Mouse (Mus musculus) cerebellum, postnatal 36 days (tissue): Measurements from ENCODE around the gene Gm14459.
"Not testable (repeated sequence)": the region's sequence is repeated elsewhere in the genome, so short reads cannot be mapped to it uniquely, and the experiment has no call there.

Experiments
- DNase-seq, 2 experiments: peaks; one replicate each; pipeline ENCODE4 v3.0.0; 2021 to 2022; ENCODE audit warnings: mixed read lengths in 2 of 2

Gm14459 gene

DNA sequence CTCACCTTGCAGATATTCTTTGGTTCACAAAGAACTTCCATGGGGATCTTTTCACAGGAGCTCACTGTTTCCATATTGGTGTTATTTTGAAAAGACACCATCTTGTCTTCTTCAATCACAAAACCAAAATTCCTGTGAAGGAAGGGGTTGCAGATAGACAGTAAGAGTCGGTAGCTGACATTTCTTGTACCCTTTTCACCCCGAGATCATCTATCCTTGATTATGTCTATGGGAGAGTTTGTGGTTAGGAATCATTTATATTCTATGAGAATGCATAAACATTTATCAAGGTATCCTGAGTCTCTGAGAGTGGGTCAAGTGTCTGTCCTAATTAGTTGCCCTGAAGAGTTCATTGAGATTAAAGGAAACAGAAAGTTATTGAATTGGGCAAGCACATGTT, at the start of gene Gm14459:
TSS of gene Gm14459 (minus strand) at position 101 of the 400 bp plus-strand sequence.
- DNase-seq, result no peak

- not testable (repeated sequence) for DNase-seq
Observed at GRCm38 (mm10) chrX:8548155-8548554, 23.4 kb upstream of the Gm14459 start, which contains the start of gene Ssxb6. Gene Ssxb6, minus strand, starts transcription at chrX:8548255.
